Mouse (Mus musculus): ENCODE data around the gene Atp6v0a4.

Gene Atp6v0a4

DNA sequence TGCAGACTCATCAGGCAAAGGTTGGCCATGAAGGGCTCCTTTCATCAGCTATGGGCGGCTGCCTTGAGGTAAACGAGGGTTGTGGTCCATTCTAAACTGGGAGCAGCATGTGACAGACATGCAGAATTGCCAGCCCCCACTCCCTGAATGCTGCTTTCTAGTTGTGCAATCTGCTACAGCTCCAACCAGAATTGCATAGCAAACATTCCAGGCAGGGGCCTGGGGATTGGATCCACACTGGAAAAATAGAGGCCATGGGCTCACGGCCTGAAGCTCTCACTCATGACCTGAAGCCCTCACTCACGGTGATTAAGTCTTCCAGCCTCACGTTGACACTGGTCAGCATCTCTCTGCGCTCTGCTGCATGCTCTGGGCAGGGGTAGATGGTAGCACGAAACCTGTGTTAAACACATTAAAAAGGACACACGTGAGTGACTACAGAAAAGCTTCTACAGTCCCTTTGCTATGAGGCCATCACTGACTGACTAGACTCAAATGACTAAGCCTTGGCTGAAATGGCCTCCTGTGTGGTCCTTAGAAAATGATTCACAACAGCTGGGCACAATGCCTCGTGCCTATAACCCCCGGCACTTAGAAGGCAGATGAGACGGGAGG is 42.6 kb downstream of the Atp6v0a4 start:
- intact Hi-C loops (cut with DNase I): no loop called here

DNA sequence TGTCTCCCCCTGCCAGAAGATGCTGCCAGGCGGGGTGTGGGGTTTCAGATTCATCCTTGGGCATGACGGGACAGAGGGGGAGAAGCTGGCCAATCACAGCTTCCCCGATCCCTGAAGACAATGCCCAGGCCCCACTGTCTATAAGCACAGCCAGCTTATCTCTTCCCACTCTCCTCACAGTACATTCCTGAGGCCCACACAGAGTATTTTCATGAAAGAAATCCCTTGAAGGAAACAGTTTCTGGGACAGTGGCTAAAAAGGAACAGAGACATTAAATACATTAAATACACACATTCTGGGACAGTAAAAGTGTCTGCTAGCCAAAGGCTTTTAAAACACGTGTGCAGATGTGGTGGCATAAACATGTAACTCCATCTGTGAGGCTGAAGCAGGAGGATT is 44.0 kb downstream of the Atp6v0a4 start:
- intact Hi-C loops (cut with DNase I): no loop called here

- intact Hi-C loops (cut with DNase I): no loop called here
These were observed 50.8 kb downstream of the Atp6v0a4 start for GRCm38 (mm10) chr6:38073592-38073991.

DNA sequence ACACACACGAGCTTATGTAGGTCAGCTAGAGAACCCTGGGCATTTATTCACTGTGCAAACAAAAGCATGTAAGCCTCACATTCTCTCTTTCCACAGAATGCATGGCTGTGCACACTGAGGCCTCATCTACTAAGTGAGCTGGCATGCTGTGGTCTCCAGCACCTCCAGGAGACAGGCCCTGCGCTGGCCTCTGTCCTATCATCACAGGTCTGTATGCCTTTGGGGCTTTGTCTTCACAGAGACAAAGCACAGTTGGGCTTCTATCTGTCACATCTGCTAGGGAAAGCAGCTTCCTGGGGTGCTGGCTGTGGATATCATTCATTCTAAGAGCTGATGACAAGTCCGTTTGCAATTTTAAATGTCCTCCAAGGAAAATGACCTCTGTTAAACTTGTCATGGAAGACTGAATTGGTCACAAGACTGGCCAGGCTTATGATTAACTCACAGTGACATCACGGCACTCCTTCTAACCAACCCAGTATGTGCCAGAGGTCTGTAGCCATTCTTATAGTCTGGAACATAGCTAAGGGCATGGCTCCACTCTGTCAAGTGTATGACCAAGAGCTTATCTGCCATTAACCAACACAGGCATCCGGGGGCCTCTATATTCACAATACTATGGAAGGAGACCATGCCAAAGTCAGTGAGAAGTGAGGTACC is 52.1 kb downstream of the Atp6v0a4 start:
- intact Hi-C loops (cut with DNase I): no loop called here

- intact Hi-C loops (cut with DNase I): no loop called here
These were observed 53.1 kb downstream of the Atp6v0a4 start for GRCm38 (mm10) chr6:38071256-38071655.

DNA sequence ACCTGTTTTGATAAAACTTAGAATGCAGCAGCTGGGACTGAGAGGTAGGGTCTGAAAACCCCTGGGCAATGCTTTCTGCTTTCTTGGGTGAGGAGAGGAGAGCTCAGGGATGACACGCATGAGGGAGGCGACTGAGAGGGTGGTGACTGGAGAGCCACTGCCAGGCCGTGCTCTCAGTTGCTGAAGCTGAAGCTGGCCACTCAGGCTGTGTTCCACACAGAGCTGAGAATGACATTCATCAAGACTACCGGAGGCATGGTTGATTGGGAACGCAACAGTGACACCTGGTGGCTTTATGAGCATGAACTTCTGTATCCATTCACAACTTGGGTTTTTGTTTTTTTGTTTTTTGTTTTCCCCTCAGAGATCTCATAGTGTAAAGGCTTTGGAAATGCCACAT is 58.2 kb downstream of the Atp6v0a4 start:
- intact Hi-C loops (cut with DNase I): loop anchor here (2.0 to 5.0 kb wide), 3 partner anchors 57 to 604 kb away; no protein-coding TSS in a partner anchor

DNA sequence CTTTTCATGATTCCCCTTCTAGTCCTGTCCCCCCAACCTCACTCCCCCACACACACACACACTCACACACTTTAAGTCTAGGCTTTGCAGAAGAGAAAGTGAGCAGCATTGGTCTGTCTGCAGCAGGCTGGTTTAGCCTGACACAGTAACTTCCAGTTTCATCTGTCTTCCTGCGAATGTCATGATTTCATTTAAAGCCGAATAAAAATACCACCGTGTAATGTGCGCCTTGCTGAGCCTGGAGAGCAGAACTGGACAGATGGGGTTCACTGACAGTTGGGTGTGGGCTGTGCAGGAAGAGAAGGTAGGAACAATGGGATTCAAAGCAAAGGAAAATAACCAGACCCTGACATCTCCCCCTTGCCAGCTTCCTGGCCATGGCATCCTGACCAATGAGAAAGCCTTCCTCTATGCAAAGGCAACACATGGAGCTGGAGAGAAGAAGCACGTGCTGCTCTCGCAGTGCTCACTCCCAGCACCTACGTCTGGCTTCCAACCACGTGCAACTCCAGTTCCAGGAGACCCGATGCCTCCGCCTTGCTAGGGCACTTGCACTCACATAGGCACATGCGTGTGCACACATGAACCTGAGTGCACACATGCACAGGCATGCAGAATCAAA is 58.8 kb downstream of the Atp6v0a4 start:
- intact Hi-C loops (cut with DNase I): loop anchor here (2.0 to 5.0 kb wide), 3 partner anchors 57 to 603 kb away; no protein-coding TSS in a partner anchor

DNA sequence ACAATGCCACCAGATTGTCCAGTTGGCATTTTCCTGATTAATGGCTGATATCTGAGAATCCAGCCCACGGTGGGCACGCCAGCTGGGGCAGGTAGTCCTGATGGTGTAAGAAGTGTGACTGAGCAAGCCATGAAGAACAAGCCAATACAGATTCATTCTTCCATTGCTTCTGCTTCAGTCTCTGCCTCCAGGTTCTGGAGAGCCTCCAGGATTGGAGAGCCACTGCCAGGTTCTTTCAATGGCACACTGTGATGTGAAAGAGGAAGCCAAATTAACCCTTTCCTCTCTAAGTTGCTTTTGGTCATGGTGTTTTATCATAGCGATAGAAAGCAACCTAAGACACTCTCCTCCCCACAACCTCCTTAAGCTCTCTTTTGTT is 59.3 kb downstream of the Atp6v0a4 start:
- intact Hi-C loops (cut with DNase I): loop anchor here (5.0 kb wide), 1 partner anchor 603 kb away; no protein-coding TSS in a partner anchor

- intact Hi-C loops (cut with DNase I): loop anchor here (5.0 kb wide), 1 partner anchor 602 kb away; no protein-coding TSS in a partner anchor
These were observed 59.8 kb downstream of the Atp6v0a4 start for GRCm38 (mm10) chr6:38064621-38065020.

DNA sequence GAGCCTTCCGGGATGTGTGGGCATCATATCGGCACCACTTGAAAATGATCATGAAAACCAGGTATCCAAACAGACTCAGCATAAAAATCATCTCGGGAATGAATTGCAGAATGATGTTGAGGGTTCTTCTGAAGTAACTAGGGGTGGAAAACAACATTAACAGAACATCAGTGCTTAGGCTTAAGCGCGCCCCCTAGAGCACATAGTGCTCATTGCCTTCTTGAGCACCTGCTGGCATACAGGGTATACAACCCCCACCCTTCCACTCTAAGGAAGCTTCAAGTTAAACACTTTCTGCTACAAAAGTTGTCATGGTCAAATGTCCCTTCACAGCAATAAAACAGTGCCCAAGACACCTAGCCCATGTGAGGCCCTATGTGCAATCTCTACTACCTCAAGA is 65.6 kb downstream of the Atp6v0a4 start:
- intact Hi-C loops (cut with DNase I): no loop called here

DNA sequence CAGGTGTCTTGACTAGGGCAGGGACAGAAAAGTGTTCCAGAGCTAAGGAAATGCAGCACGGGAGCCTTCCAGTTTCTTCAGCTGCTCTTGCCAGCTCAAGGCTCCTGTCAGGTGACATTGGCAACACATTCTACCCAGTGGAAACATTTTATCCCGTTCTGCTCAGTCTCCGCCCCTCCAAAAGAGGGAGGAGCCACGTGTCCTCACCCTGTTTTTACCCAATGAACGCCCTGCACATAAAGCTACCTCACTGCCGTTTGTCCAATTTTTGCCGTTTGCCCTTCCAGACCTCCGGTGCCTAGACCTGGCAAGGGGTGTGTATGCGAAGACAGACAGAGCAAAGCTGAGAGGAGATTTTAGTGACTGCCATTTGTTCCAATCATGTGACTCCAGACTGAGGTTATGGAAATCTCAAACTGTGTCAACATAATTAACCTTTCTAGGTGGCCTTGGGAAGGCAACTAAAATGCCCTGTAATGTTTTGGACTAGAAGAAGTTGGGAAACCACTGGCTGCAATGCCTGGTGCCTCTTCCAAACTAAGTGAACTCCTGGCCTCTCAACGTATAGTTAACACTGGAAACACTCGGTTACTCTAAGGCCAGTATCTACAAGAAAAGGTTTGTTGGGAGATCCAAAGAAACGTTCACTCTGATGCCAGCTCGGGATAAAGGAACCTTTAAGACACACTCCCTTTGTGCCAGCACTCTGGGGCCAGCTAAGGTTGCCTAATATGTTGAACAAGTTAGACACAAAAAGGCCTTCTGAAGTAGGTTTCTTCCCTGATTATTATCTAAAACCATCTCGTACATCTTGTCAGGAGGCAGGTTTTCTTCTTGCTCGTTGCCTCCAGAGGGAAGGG is 68.7 kb downstream of the Atp6v0a4 start:
- intact Hi-C loops (cut with DNase I): no loop called here

- intact Hi-C loops (cut with DNase I): no loop called here
These were observed 74.8 kb downstream of the Atp6v0a4 start for GRCm38 (mm10) chr6:38049601-38050000.

GRCm38 (mm10) chr6:38048800-38049561 is 75.4 kb downstream of the Atp6v0a4 start:
- intact Hi-C loops (cut with DNase I): no loop called here

DNA sequence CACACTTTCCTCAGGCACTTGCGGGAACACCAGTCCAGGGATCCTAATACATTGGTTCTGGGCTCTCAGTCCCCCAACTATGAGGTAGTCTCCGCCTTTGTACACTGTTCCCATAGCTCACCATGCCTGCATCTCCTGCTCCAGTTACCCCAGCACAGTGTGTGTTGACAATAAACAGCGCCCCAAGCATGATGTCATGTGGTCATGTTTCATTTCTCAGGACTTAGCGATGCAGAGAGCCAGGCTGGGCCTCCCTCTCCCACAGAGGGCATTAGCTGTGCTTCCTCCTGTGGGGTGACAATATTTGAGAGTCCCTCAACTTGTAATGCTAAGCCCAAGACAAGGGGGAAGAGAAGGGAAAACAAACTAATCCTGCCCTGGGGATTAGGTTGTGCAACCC is 76.4 kb downstream of the Atp6v0a4 start:
- intact Hi-C loops (cut with DNase I): no loop called here

DNA sequence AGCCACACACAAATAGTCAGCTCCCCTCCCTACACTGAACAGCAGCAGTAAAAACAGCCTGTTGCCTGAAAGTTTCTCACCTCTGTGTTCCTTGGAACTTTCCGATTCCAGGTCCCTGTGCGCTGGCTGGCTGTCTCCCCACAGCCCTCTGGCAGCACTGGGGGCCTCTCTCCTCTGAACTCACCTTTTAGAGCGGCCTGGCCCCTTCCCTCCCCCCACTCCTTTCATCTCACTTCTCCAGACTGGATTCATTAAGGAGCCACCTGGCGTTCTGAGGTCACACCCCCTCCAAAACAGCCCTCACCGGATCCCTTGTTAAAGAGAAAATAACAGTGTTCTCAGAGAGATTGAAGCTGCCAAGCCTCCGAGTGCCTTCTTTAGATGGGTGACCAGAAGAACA is 77.5 kb downstream of the Atp6v0a4 start, which contains the start of gene Svopl:
Svopl (minus strand) TSS at position 159 of the 400 bp plus-strand sequence.
- intact Hi-C loops (cut with DNase I): no loop called here

GRCm38 (mm10) chr6:38032801-38033566 is 91.4 kb downstream of the Atp6v0a4 start:
- intact Hi-C loops (cut with DNase I): no loop called here

DNA sequence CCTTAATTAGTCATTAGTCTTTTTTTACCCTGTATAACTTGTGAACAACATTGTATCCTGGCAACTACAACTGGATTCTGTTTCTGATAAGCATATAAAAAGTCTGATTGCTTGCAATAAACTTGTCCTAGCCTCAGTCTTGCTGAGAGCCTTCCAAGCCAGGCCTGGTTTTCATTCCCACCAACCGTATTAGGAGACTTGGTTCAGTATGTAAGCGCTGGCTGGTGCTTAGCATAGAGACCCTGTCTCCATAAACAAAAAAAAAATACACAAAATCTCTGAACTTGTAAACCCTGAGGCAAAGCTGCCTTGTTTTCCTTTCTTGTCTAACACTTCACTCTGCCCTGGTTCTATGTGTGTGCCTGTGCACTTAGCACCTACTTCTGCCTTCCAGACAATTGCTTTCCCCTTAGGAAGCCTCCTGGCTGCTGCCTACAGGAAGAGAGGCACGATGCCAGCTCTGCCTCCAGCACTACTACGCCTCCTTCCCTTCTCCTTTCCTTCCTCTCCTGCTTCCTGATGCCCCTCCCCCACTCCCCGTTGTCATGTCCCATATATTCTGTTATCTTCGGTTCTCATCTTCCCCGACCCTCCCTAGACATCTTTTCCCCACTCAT is 92.4 kb downstream of the Atp6v0a4 start:
- intact Hi-C loops (cut with DNase I): no loop called here

GRCm38 (mm10) chr6:38028205-38028604 is 96.2 kb downstream of the Atp6v0a4 start:
- intact Hi-C loops (cut with DNase I): no loop called here

- intact Hi-C loops (cut with DNase I): no loop called here
These were observed 96.6 kb downstream of the Atp6v0a4 start for GRCm38 (mm10) chr6:38027771-38028170.

All from adrenal gland (tissue).